Mouse (Mus musculus) lung, postnatal 25 days (tissue): ENCODE measurements around the gene Slc10a7.
A peak's percentile ranks its signal among the peaks of the same experiment; 100 is the strongest.
"Not testable (repeated sequence)": the region's sequence is repeated elsewhere in the genome, so short reads cannot be mapped to it uniquely, and the experiment has no call there.

ENCODE experiments used
- DNase-seq: peaks from one replicate; pipeline ENCODE4 v3.0.0; 2022; ENCODE audit warnings: low spot score

Slc10a7 gene

DNA sequence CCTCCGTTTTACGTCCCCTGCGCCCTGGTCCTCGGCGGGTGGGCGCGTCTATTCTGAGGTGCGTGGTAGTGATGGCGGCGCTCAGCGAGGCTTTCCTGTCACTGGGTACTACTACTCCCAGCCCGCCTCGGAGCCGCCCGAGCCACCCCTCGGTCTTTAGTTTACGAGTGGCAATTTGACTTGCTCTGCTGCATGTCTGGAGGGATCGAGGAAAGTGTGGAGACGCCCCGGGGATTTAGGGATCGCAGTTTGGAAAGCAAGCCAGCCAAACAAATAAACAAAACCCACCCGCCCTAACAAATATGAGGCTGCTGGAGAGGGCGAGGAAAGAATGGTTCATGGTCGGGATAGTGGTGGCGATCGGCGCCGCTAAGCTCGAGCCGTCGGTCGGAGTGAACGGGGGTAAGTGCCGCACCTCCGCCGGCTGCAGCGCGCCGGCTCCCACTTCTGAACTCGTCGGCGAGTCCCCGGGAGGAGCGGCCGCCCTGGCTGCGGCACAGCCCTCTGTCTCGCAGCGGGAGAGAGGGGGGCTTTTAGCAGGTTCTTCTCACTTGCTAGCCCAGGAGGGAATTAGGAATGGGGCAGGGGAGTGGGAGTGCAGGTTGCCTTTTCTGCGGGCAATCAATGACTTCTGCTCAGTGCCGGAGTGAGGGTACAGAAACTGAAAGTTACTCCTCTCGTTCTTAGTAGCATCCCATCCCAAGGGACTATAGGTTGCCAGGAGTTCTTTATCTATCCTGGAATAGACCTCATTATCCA is at the start of gene Slc10a7:
Slc10a7 (plus strand) TSS at position 74 of the 759 bp plus-strand sequence.
- peak; percentile 78 for DNase-seq

DNA sequence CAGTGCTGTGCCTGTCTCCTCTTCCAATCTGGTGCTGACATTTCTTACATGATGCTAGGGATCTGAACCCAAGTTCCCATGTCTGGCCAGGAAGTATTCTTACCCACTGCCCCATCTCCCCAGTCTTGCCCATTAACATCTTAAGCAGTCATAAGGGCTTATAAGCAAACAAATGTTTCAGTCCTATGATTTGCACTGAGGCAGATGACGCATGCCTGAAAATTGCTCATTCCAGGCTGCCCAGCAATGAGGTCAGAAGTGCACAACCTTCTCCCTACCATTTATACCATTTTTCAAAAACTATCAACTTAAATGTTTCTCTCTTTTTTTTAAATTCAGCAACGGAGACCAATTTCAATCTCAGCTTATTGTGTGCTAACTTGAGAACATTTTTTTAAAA is 45.2 kb upstream of the Slc10a7 start:
- no peak for DNase-seq

GRCm38 (mm10) chr8:78467889-78468288 is 41.3 kb upstream of the Slc10a7 start:
- no peak for DNase-seq

- DNase-seq, result no peak
Observed at GRCm38 (mm10) chr8:78477051-78477829, 31.9 kb upstream of the Slc10a7 start.

- no peak for DNase-seq
Observed at GRCm38 (mm10) chr8:78489733-78490132, 19.4 kb upstream of the Slc10a7 start.

DNA sequence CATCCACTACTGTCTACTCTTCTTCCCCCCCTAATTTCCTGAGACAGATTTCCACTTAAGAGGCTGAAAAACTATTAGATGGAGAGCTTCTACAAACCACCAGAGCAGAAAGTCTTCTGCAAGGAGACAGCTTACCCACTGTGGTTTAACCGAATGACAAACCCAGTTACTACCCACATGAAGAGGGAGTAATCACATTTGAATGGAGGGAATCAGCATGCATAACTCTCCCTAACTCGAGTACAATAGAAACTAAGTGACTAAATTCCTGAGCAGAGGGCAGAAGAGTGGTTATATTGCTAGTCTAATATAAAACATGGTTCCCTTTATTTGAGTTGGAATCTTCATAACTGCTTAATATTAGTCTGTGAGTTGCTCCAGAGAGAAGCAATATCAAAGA is 16.1 kb upstream of the Slc10a7 start:
- DNase-seq, result no peak

- DNase-seq, result not testable (repeated sequence)
Observed at GRCm38 (mm10) chr8:78496273-78496672, 12.9 kb upstream of the Slc10a7 start.

DNA sequence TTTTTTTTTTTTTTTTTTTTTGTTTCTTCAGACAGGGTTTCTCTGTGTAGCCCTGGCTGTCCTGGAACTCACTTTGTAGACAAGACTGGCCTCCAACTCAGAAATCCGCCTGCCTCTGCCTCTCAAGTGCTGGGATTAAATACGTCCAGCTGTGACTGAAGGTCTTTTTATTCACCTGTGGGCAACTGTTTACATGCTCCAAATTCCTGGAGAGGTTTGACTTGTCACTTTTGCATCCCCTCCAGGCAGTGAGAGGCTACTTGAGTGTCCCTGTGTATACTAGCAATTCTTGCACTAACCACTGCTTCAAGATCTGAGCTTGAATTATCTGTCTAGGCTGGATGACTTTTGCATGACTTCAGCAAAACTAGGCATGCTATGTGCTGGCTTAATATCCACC is 6.4 kb upstream of the Slc10a7 start:
- no peak for DNase-seq

DNA sequence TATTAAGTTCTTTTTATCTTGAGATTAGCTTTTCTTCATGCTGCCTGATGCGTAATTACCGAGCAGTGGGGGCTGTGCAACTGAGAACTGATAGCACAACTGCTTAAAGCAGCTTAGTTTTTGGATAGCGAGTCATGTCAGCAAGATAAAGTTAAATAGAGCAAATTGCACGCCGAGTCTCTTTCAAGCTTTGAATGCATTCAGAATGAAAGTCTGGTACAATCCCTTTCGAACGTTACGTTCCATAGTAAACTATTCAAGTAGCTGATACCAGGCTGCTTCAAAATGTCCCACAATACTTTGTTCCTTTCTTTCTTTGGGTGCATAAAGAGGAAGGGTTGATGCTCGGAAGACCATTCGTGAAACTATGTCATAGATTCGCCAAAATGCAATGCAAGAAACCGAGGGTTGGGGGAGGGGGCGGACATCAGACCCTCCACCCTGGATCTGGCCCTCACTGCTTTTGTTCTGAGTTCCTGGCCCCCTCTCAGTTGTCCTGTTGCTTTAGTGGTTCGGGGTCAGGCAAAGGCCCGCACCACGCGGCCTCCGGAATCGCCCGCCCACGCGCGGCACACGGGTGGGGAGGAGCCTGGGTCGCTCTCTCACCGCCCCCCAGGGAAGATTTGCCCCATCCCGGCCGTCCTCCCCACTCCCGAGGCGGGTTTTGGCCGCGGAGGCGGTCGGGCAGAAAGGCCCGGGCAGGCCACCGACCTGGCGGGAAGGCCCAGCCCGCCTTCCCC is 997 bp upstream of the Slc10a7 start:
- DNase-seq, result peak; percentile 34

DNA sequence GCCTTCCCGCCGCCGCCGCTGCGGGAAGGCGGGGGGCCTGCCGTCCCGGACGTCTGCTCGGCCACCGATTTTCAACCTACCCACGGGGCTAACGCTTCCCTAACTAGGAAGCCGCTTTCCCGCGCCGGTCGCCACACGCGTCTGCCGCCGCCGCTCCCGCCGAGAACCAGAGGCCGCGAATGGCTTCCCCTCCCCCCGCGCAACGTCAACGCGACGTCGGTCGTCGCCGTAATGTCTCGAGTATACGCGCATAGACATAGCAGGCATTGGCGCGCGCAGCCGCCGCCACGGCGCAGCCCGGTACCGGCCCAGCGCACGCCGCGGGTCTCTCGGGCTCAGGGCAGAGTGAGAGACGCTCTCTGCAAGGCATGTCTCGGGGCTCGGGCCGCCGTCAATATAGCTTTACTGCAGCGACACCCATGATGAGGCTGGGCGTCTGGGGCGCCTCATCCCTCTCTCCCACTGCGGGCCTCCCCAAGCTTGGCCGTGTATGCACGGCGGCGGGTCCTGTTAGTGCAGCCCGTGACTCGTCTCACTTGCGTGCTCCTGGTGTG is 350 bp upstream of the Slc10a7 start, which contains the start of gene Rbmxl1:
Rbmxl1 (minus strand) TSS at position 180 of the 554 bp plus-strand sequence.
- DNase-seq, result peak; percentile 90

GRCm38 (mm10) chr8:78510094-78510493 is 948 bp downstream of the Slc10a7 start:
- no peak for DNase-seq

DNA sequence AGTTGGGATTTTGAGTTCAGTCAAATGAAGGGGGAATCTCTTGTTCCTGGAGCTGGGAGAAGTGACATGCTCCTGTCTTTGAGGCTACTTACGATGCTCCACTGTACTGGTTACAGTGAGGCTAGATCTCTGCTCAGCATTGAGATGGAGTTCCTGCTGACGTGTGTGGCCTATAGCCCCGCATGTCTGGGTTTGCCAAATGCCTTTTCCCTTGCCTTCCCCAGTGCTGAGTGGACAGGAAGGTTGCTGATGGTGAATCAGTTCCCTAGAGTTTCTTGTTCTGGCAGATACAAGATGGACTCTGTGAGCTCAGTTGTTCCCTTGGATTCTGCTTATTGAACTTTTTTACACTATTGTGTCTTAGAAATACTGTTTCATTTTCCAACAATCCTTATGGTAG is 1.8 kb downstream of the Slc10a7 start:
- DNase-seq, result no peak

DNA sequence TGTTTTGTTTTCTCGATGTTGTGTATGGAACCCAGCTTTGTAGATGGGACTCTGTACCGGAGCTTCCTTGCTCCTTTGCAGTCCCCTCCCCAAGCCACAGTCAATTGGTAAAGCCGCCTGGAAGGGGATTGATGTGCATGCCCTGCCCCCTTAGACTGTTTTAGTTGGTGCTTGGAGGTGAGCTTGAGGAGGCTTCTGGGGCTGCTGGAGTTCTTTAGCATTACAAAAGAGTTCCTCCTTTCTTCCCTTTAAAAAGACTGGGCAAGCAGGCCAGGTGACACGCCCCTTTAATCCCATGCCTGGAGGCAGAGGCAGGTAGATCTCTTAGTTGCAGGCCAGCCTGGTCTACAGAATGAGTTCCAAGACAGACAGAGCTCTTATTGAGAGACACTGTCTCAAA is 4.0 kb downstream of the Slc10a7 start:
- DNase-seq, result no peak

DNA sequence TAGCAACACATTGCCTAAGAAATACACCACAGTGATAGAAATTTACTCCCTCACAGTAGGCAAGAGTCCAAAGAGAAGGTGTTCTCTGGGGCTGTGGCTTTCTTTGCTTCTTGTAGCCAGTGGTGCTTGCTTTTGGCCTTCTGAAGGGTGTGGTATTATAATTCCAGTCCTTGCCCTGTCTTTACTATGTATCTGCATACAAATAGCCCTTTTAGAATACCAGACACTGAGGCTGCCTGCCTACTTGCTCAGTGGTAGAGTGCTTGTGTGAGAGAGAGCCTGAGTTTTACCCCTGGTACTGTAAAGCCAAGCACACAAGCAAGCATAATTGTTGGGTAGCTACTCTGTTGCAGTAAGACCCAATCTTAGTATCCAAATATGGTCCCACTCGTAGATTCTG is 5.6 kb downstream of the Slc10a7 start:
- no peak for DNase-seq

GRCm38 (mm10) chr8:78515132-78515531 is 6.0 kb downstream of the Slc10a7 start:
- no peak for DNase-seq

DNA sequence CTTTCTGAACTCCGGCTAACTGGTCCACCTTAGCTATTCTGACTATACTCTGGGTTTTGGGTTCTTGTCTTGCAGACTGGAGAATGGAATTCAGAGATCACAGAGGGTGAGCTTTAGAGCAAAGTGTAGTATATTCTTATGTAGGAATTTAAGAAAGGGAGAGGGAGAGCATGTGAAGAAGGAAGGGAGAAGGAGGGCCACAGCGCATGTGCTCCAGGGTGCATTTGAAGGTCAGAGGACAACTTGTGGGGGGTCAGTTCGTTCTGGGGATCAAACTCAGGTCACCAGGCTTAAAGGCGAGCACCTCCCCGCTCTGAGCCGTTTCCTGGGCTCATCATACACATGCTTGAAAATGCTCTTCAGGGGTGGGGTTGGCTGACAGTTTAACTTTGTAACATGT is 24.8 kb downstream of the Slc10a7 start:
- DNase-seq, result no peak

GRCm38 (mm10) chr8:78536716-78537115 is 27.6 kb downstream of the Slc10a7 start:
- no peak for DNase-seq

DNA sequence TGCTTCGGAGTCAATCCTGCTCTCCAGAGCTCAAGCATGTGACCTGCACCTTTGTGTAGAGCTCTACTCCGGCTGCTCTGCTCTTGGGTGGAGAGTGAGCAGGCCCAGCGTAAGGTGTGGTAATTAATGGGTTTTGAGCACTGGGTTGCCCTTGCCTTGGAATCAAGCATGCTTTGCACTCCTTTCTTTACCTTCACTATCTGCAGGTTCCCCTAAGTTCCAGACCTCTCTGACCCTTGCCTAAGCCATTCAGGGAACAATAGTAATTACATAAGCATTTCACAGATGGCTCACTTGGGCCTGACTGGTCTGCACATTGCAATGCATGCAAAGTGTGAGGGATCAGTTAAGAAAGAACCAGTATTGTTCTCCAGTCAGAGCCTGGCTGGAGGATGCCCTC is 28.6 kb downstream of the Slc10a7 start:
- no peak for DNase-seq

- not testable (repeated sequence) for DNase-seq
Observed at GRCm38 (mm10) chr8:78542670-78543069, 33.5 kb downstream of the Slc10a7 start.

- DNase-seq, result no peak
Observed at GRCm38 (mm10) chr8:78543621-78544020, 34.5 kb downstream of the Slc10a7 start.

- no peak for DNase-seq
Observed at GRCm38 (mm10) chr8:78544545-78544944, 35.4 kb downstream of the Slc10a7 start.

DNA sequence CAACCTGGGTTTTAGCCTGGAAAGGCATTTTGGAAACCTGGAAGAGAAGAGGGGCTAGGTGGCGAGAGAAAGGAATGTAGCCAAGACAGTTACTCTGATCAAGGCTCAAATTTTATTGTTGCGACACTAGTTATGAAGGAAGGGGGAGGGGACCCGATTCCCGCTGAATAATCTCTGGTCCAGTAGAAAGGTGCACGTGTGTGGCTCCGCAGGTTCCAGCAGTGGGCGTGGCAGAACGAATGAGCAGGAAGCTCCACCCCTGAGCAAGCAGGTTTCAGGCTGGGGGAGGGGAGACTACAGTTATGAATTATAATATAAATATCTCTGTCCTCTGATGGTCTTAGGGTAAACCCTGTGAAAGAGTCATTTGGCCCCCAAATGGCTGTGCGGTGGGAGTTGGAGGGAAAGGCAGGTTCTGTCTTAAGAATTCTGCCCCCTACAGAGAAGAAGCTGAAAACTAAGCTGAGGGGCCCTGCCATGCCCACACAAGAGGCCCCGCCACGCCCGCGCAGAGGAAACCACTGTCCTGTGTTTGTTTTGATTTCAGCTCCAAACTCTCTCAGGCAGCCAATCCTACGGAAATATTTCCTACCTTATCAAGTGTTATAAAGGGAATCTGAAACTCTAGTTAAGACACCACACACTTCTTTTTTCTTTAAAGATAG is 36.1 kb downstream of the Slc10a7 start:
- not testable (repeated sequence) for DNase-seq
